Mouse (Mus musculus): ENCODE results near the gene Ccdc3. TPM values are rescaled to one million over a fixed set of nuclear protein-coding genes. Genes with fewer than 3 reads are reported as not detected.

Gene Ccdc3
- 3.0 and 3.1 TPM in 2 replicates for polyA plus RNA-seq (2015; fragmentation: Nextera tagmentation; extraction: Ambion mirVana)

DNA sequence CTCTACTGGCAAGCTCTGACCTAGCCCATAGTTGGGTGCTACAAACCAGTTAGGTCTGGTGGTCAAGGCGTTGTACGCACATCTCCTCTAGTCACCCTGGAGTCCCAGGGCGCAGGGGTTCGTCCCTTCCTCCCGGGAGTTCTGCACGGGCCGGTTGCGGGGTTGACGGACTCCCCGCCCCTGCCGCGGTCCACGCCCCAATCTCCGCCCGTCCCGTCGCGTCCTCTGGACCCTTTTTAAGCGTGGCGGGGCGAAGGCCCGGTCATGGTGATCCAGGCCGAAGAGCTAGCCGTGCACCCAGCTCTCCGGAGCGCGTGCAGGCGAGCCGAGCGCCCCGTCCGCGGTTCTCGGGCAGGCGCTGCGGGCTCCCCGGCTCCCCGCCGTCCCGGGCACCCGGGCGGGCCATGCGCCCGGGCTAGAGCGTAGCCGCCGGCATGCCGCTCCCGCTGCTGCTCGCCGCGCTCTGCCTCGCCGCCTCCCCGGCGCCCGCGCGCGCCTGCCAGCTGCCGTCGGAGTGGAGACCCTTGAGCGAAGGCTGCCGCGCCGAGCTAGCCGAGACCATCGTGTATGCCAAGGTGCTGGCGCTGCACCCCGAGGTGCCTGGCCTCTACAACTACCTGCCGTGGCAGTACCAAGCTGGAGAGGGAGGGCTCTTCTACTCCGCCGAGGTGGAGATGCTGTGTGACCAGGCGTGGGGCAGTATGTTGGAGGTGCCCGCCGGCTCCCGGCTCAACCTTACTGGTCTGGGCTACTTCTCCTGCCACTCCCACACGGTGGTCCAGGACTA lies at the start of gene Ccdc3:
Gene Ccdc3, plus strand, starts transcription at position 277 of the 787 bp plus-strand sequence.

Other genes with a start within 250 kb of the Ccdc3 start
- 92.3 and 171 TPM in 2 replicates for gene Phyh, start 218.8 kb upstream of the Ccdc3 start, polyA plus RNA-seq (2015; fragmentation: Nextera tagmentation; extraction: Ambion mirVana)
- not detected in 2 replicates for gene Ucma, start 161.7 kb upstream of the Ccdc3 start, polyA plus RNA-seq (2015; fragmentation: Nextera tagmentation; extraction: Ambion mirVana)
- gene Mcm10, start 125.0 kb upstream of the Ccdc3 start, polyA plus RNA-seq (2015; fragmentation: Nextera tagmentation; extraction: Ambion mirVana), result 5.6 and 6.3 TPM in 2 replicates
- gene Optn, start 73.7 kb upstream of the Ccdc3 start, polyA plus RNA-seq (2015; fragmentation: Nextera tagmentation; extraction: Ambion mirVana), result 11.9 and 23.0 TPM in 2 replicates